Mouse (Mus musculus): ENCODE data around the gene Stk35.

Gene Stk35

DNA sequence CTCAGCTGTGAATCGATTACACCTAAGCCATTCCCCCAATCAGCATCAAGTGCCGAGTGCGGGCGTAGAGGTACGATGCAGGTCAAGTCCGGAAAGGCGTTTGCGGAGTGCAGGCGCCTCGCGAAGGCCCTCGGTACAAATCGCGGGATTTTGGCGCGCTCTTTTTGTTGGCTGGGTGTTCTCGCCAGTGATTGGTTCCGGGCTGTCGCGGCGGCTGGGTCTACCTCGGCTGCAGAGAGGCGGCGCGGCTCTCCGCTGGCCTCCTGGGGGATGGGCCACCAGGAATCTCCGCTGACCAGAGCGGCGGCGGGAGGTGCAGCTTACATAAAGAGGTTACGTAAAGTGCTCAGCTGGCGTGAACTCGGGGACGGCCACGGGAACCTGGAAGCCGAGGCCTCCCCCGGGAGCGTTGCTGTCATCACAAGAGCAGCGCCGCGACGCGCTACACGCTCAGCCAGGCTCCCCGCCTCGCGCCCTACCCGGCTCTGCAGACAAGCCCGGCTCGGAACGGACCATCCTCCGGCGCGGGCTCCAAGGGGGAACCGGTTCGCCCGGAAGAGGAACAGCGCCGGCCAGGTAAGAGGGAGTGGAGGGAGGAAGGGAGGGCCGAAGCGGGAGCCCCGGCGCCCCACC lies at the start of gene Stk35:
TSS of gene Stk35 (plus strand) at position 247 of the 633 bp plus-strand sequence.
- peak; percentile 92 for DNase-seq (ENCODE audit: extremely low spot score, low spot score)

DNA sequence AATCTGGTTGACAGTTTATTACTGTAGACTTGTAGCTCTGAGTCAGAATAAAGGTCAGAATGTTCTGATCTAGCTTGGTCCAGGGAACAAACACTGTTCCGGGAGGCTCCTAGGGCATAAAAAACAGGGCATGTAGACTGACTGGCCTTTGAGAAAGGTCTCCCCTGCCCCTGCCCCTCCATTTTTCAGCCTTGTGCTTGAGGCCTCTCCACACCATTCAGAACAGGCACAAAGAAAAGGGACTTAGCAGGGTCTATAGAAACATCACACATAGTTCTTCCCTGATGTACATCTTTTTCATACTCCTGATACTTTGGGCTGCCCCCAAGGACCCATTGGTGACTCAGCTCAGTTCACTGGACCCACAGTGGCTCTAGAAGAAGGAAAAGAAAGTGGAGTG lies 18.3 kb upstream of the Stk35 start:
- no peak for DNase-seq (ENCODE audit: extremely low spot score, low spot score)

DNA sequence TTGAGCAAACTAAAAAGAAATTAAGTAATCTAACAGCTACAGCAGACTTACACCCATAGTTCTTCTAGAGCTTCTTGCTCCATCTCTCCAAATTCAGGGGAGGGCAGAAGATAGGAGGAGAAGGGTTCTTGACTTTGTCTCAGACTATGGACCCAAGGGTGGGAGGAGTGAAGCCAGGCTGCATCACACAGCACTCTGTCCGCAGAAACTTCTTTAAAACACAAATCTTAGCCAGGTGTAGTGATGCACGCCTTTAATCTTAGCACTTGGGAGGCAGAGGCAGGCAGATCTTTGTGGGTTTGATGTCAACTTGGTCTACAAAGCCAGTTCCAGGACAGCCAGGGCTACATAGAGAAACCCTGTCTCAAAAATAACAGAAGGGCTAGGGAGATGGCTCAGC lies 3.8 kb upstream of the Stk35 start:
- DNase-seq (ENCODE audit: extremely low spot score, low spot score): no peak

DNA sequence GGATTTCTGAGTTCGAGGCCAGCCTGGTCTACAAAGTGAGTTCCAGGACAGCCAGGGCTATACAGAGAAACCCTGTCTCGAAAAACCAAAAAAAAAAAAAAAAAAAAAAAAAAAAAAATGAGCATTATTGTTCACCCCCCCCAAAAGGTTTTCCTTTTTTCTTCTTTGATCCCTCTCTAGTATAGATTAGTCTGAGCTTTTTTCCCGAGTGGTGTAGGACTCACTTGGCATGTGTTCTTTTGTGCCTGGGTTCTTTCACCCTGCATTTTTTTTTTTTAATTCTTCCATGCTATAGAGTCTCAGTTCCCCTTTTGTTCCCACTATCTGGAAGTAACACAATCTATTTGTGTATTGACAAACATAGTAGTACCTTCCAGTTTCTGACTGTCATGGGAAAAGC lies 2.6 kb upstream of the Stk35 start:
- no peak for DNase-seq (ENCODE audit: extremely low spot score, low spot score)

DNA sequence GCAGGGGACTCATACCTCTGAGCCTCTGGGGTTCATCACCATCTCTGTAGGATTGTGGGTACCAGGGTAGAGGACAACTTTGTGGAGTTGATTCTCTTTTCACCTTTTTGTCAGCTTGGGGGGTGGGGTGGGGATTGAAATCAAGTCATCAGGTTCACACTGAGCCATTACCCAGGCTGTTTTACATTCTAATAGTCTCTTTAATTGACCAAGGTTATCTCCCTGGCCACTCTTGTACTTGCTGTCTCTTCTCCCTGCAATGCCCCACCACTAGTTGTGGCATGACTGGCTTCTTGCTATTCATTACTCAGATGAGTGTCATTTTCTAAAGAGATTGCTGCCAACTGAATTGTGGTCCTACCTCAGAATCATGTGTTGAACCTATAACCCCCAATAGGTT lies 1.9 kb upstream of the Stk35 start:
- no peak for DNase-seq (ENCODE audit: extremely low spot score, low spot score)

DNA sequence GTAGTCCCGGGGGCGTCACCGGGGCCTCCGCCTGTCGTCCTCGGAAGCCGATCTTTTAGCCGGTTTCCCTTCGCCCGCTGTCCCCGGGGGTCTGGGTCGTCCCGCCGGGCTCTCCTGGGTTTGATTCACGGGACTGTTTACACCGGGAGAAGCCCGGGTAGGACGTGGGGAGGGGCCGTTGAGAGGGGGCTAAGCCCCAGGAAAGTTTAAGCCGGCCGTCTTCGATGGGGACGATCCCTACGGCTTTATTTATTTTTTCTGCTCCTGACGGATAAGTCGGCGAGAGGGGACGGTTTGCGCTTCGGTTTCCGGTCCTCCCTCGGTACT lies 550 bp downstream of the Stk35 start:
- DNase-seq (ENCODE audit: extremely low spot score, low spot score): no peak

DNA sequence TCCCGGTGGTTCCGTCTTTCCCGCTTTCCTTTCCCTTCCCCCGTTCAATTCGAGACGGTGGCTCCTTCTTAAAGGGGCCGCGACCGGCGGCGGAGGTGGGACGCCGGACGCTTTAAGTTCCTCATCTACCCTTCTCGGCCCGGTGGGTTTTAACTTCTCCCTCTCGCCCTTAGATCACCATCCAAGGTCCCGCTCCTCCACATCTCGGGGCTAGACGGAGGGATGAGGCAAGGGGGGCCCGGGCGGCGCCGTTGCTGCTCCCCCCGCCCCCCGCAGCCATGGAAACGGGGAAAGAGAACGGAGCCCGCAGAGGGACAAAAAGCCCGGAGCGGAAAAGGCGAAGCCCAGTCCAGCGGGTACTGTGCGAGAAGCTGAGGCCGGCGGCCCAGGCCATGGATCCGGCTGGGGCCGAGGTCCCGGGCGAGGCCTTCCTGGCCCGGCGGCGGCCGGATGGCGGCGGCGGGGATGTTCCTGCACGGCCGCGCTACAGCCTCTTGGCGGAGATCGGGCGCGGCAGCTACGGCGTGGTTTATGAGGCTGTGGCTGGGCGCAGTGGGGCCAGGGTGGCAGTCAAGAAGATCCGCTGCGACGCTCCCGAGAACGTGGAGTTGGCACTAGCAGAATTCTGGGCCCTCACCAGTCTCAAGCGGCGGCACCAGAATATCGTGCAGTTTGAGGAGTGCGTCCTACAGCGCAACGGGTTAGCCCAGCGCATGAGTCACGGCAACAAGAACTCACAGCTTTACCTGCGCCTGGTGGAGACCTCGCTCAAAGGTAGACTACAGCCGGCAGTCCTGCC lies 1.1 kb downstream of the Stk35 start:
- DNase-seq (ENCODE audit: extremely low spot score, low spot score): peak; percentile 97

DNA sequence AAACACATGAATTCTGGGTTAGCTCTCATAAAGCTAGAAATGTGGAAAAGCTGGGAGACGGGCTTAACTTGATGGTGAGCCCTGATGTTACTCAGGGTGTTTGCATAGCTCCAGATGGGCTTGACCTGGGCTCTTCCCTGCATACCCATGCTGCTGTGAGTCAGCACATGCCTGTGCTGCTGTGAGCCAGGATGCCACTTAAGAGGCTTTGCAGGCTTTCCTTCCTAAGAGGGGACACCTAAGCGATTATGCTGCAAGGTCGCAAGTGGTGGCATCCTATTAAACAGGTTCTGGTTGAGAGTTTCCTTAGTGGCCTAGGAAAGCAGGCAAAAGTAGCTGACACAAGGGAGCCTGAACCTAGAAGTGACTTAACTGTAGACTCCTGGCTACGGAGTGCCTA lies 5.2 kb downstream of the Stk35 start:
- DNase-seq (ENCODE audit: extremely low spot score, low spot score): no peak

DNA sequence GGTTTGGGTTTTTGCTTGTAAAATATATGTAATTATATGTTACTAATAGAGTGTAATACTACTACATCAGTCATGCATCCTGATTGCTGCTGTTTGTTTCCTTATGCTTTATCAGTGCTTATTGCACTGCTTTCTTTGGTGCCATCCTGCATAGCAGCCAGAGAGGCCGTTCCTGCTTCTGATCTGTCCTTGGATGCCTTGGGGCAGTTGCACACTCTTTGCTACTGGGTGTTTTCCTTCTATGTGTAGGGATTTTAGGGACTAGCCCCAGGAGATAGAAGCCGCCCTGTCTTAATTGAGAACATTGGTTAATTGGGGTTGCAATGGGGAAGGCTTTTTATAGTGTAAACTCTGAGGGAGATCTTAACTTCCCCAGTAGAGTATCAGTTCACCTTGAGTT lies 6.2 kb downstream of the Stk35 start:
- no peak for DNase-seq (ENCODE audit: extremely low spot score, low spot score)

DNA sequence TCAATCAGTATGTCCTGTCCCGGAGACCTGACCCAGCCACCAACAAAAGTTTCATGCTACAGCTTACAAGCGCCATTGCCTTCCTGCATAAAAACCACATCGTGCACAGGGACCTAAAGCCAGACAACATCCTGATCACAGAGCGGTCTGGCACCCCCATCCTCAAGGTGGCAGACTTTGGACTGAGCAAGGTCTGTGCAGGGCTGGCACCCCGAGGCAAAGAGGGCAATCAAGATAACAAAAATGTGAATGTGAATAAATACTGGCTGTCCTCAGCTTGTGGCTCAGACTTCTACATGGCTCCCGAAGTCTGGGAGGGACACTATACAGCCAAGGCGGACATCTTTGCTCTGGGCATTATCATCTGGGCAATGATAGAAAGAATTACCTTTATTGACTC lies 10.2 kb downstream of the Stk35 start:
- DNase-seq (ENCODE audit: extremely low spot score, low spot score): no peak

DNA sequence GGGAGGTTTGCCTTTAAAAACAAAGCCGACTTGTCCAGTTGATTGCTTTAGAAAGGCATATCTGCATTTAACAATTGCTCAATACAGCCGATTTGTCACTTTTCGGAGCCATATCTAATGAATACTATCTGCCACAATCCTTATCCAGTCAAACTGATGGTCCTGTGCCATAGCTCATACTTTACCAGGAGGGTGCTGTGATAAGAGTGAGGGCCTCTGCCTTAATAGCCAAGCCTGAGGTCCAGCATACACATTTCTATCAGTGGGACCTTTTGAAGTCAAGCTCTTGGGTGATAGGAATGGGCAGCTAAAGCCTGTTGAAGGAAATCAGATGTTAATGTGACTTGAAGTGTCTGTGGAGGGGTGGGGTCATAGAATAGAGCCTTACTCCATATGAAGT lies 13.7 kb downstream of the Stk35 start:
- no peak for DNase-seq (ENCODE audit: extremely low spot score, low spot score)

DNA sequence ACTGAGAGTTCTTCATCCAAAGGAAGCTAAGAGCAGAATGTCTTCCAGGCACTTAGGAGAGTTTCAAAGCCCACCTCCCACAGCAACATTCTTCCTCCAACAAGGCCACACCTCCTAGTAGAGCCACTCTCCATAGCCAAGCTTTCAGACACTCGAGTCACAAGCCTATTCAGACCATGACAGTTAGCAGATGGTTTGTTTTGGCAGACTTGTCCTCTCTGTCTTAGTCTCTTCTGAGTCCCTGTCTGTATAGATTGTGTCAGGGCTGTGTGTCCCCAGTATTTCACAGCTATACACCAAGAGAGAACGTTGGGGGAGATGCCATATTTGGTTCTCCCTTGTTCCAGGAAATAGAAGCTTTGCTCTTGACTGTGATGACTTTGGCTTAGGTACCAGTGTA lies 14.8 kb downstream of the Stk35 start:
- DNase-seq (ENCODE audit: extremely low spot score, low spot score): no peak

DNA sequence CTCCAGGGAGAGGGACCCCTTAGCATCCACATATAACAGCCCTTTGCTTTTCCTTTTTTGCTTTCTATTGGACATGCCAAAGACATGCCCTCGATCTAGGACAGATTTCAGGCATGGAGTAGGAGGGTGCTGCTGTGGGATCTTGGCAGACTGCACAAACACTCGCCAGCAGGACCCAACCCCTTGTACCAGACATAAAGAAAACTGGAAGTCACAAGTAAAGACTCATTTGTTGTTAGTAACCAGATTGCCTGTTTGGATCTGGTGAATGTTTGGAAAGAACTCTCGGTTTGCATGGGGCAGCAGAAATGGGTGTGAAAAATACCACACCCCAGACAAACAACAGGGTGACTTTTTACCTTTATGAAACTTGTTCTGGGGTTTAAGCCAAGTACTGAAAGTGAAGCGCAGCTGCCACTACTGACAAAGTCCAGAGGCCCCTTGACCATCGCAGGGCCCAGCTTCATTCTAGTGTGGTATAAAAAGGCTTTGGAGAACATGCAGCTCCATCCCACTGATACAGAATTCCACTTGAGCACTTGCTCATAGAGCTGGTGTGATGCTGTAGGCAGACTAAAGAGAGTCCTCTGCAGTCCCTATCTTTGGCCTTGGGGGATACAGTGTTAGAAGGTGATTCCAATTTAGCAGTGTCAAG lies 17.4 kb downstream of the Stk35 start:
- DNase-seq (ENCODE audit: extremely low spot score, low spot score): no peak

DNA sequence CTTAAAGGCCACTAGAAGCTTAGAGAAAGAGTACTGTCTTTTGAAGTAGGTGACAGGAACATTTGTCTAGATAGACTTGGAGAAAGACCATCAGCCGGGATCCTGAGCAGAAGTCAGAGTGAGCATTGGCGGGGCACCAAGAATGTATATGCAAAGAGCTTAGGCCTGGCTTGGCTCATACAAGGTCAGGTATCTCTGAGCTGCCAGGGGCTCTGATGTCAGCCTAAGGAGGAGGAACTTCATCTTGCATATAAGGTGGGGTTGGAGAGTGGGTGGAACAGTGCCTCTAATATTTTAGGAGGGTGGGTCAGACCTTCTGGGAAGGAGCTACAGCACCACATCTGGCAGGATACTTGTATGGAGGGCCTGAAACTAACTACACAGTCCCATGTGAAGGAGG lies 18.6 kb downstream of the Stk35 start:
- DNase-seq (ENCODE audit: extremely low spot score, low spot score): no peak

DNA sequence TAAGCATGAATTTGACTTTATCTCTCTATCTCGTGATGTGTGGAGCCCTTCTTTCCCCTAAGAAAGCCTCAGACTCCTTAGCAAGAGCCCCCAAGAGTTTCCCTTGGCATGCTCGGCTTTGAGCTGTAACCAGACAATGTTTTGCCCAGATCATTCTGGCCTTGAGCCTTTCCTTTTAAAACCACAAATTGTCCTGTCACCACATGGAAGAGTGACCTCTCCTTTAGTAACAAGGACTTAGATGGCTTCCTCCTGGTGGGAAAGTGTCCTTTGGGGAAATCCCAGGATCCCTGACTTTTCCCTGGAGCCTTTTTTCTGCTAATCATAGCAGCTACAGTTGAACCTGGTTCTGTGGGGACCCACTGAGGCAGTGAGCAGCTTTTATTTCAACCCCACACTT lies 19.2 kb downstream of the Stk35 start:
- DNase-seq (ENCODE audit: extremely low spot score, low spot score): no peak

DNA sequence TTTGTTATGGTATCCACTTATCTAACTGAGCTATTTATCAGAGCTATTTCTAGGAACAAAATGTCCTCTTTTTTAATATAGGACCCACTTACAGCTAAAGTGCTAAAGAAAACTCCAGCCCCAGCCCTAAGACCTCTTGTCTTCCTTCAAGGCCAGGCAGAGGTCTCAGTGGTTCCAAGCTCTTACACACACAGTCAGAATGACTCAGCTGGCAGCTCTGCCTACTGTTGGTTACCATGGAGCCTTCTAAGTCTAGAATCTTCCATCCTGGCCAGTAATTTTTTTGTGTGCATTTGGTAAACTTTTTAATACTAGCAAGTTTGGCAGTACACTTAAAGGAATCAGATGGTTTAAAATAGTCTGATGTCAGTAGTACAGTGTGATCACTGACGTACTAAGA lies 19.6 kb downstream of the Stk35 start:
- DNase-seq (ENCODE audit: extremely low spot score, low spot score): no peak

DNA sequence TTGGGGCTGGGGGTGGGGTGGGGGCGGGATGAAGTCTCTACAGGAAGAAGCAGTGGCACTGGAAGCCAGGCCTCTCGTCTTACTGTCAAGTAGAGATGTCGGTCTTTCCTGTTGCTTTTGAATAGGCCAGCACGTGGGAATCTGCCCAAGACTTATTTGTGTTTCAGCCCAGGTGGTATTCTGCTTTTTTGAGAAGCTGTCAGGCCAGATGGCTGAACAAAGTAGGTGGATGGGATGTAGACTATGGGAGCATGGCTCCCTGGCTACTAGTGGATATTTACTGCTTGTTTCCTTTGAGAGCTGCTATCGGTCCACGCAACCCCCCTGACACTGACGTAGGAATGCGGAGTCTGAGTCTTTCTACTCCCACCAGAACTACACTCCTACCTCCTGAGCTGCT lies 20.7 kb downstream of the Stk35 start:
- DNase-seq (ENCODE audit: extremely low spot score, low spot score): no peak

DNA sequence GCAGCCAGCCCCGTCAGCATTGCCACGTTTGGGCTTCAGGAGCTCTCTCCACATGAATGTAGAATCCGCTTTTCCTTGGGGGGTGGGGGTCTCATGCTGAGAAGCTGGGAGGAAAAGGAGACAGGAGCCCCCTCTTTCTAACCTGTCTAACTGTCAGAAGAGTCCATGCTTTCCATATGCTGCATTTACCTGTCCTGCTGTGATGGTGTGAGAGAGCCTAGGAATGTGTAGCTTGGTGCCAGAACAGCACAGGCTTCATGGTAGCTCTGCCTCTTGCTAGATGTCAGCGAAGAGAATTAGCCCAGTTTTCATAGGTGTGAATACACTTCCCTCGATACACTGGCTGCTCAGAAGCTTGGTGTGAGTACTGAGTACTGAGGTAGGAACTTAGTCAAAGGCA lies 21.3 kb downstream of the Stk35 start:
- no peak for DNase-seq (ENCODE audit: extremely low spot score, low spot score)

DNA sequence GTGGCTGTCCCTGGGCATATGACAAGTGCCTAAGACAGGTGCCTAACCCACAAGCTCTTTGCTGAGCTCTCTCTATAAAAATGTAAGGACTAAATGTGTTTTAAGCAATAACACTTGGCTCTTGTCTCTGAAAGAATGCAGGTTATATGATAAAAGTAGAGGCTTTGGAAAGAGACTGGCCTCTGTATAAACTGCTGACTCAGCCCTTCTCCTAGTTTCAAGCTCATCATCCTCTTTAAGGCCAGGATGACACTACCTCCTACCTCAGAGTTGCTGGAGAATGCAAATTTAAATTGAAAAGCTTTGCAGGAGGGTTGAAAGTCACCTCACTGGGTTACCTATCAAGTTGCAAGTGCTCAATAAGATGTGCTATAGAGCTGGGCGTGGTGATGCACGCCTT lies 23.0 kb downstream of the Stk35 start:
- no peak for DNase-seq (ENCODE audit: extremely low spot score, low spot score)

DNA sequence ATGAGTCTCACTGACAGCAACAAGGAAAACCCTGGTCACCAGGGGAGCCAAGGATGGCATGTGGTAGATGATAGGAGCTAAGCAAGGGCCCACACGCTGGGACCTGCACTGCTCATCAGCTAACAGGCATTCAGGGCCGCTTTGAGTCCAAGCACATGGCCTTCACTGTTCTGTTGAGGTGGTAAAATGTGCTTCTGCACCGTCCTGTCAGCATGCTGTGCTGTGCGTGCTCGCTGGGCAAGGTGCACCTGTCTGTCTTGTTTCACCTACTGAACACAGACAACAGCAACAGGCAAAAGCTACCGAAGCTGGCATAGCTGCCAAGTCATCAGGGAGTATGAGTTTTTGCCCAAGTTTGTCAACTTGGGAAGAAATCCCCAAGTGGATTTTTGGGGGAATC lies 23.9 kb downstream of the Stk35 start:
- no peak for DNase-seq (ENCODE audit: extremely low spot score, low spot score)

DNA sequence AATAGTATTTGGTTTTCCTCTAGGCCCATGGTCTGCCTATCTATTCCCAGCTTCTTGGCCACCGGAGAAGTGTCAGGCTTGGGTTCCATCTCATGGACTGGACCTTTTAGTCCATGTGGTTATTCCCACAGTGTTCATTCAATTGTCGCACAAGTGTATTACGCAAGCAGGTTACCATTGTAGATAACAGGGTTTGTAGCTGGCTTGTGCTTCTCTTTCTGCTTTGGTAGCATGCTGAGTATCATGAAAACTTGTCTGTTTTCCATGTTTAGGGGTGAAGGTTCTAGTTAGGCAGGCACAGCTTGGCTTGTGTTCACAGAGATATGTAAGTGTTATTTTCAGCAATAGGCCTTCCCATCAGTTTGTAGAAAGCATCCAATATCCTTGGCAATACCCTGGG lies 25.8 kb downstream of the Stk35 start:
- no peak for DNase-seq (ENCODE audit: extremely low spot score, low spot score)

DNA sequence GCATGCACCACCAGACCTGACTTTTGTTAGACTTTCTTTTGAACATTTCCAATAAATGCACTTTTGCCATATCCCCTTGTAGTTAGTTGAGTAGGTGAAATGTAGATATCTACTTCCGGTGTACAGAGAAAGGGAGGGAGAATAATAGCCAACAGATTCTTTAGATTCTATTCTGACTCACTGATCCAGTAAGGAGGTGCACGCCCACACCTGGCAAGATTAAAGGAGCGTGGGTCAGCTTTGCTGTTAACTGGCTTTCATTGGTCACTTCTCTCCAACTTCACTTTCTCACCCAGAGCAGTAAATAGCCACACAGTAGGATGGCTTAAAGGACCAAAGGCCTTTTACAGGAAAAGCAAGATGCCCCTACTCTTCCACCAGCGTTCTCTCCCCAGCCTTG lies 32.7 kb downstream of the Stk35 start:
- DNase-seq (ENCODE audit: extremely low spot score, low spot score): no peak

DNA sequence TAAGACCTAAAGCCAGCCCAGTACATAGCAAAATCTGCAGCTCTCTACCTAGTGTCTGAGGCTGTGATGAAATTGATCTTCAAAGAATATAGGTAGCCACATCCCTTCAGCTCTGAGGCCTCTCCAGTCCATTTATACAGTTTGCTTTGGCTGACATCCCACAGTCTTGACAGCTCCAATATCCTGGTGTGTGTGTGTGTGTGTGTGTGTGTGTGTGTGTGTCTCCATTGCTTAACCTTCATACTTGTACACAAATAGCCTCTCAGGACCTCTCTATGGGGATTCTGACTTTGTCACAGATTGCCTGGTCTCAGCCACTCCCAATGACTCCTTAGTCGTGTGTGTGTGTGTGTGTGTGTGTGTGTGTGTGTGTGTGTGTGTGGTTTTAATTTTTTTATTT lies 33.9 kb downstream of the Stk35 start:
- no peak for DNase-seq (ENCODE audit: extremely low spot score, low spot score)

All from neural tube, embryonic 10.5 days (tissue).